Mouse (Mus musculus): Measurements from ENCODE around the gene Gadl1. TPM values are rescaled to one million over a fixed set of nuclear protein-coding genes. Genes with fewer than 3 reads are reported as not detected.

The Gadl1 gene
- polyA plus RNA-seq, 2 experiments, result 0.69 to 1.4 TPM

- Histone ChIP-seq H3K4me2 (replicated peaks; ENCODE audit: low read depth, low read length, severe bottlenecking) (no peak overlapping the region), H3K9me3 (ENCODE audit: control insufficient read depth, low read length) (no peaks in the 10 kb centered on the region), H3K27me3 (ENCODE audit: control insufficient read depth, insufficient read depth, low read length) (no peaks in the 10 kb centered on the region), H3K9ac (ENCODE audit: low read depth, low read length, severe bottlenecking) (no peak overlapping the region), H3K4me3 (replicated peaks; ENCODE audit: low read length) (no peak overlapping the region), H3K36me3 (ENCODE audit: control insufficient read depth, insufficient read depth, low read length) (no peaks in the 10 kb centered on the region), H3K4me1 (ENCODE audit: control insufficient read depth, insufficient read depth, low read length) (peaks cover 3% of the 10 kb centered on the region), H3K27ac (replicated peaks; ENCODE audit: low read depth, low read length) (no peak overlapping the region)
- TF ChIP-seq POLR2A (IDR thresholded peaks at IDR 0.05; ENCODE audit: borderline replicate concordance, extremely low read depth, insufficient read depth, insufficient read length), result no peak
- ATAC-seq (ENCODE audit: low FRiP score, low read depth) (no peak), DNase-seq (ENCODE audit: low spot score) (no peak)
- 91% methylated on average over 5 of the region's 5 CpGs for WGBS
Observed at GRCm38 (mm10) chr9:115967638-115968037, 58.4 kb downstream of the Gadl1 start.

- H3K9ac ChIP-seq (ENCODE audit: low read depth, low read length, severe bottlenecking), result no peak overlapping the region
- no peaks in the 10 kb centered on the region; the same call in 1 of the 2 replicates for H3K9me3 ChIP-seq (ENCODE audit: control insufficient read depth, low read length)
- H3K4me1 ChIP-seq (ENCODE audit: control insufficient read depth, insufficient read depth, low read length), result no peaks in the 10 kb centered on the region
- H3K4me2 ChIP-seq (replicated peaks; ENCODE audit: low read depth, low read length, severe bottlenecking), result no peak overlapping the region
- 45% methylated on average over 6 of the region's 6 CpGs for WGBS
- no peak overlapping the region for H3K4me3 ChIP-seq (replicated peaks; ENCODE audit: low read length)
- DNase-seq (ENCODE audit: low spot score) (no peak), ATAC-seq (ENCODE audit: low FRiP score, low read depth) (no peak)
- no peaks in the 10 kb centered on the region for H3K27me3 ChIP-seq (ENCODE audit: control insufficient read depth, insufficient read depth, low read length)
- H3K27ac ChIP-seq (replicated peaks; ENCODE audit: low read depth, low read length), result no peak overlapping the region
- H3K36me3 ChIP-seq (ENCODE audit: control insufficient read depth, insufficient read depth, low read length), result no peaks in the 10 kb centered on the region
- TF ChIP-seq POLR2A (IDR thresholded peaks at IDR 0.05; ENCODE audit: borderline replicate concordance, extremely low read depth, insufficient read depth, insufficient read length), result no peak
Observed at GRCm38 (mm10) chr9:115976901-115977300, 67.6 kb downstream of the Gadl1 start.

GRCm38 (mm10) chr9:115977598-115978240, 68.5 kb downstream of the Gadl1 start:
- no peaks in the 10 kb centered on the region for H3K36me3 ChIP-seq (ENCODE audit: control insufficient read depth, insufficient read depth, low read length)
- ATAC-seq (ENCODE audit: low FRiP score, low read depth) (no peak), DNase-seq (ENCODE audit: low spot score) (no peak)
- H3K4me3 ChIP-seq (replicated peaks; ENCODE audit: low read length), result no peak overlapping the region
- 85% methylated on average over 13 of the region's 15 CpGs for WGBS
- H3K27ac ChIP-seq (replicated peaks; ENCODE audit: low read depth, low read length), result no peak overlapping the region
- no peaks in the 10 kb centered on the region; the same call in 1 of the 2 replicates for H3K9me3 ChIP-seq (ENCODE audit: control insufficient read depth, low read length)
- TF ChIP-seq POLR2A (IDR thresholded peaks at IDR 0.05; ENCODE audit: borderline replicate concordance, extremely low read depth, insufficient read depth, insufficient read length), result no peak
- H3K9ac ChIP-seq (ENCODE audit: low read depth, low read length, severe bottlenecking), result no peak overlapping the region
- no peak overlapping the region for H3K4me2 ChIP-seq (replicated peaks; ENCODE audit: low read depth, low read length, severe bottlenecking)
- H3K27me3 ChIP-seq (ENCODE audit: control insufficient read depth, insufficient read depth, low read length), result no peaks in the 10 kb centered on the region
- no peaks in the 10 kb centered on the region for H3K4me1 ChIP-seq (ENCODE audit: control insufficient read depth, insufficient read depth, low read length)

GRCm38 (mm10) chr9:115978478-115978877, 69.2 kb downstream of the Gadl1 start:
- no peak for DNase-seq (ENCODE audit: low spot score)
- H3K4me3 ChIP-seq (replicated peaks; ENCODE audit: low read length), result no peak overlapping the region
- no peaks in the 10 kb centered on the region for H3K36me3 ChIP-seq (ENCODE audit: control insufficient read depth, insufficient read depth, low read length)
- 75% methylated on average over 2 of the region's 2 CpGs for WGBS
- no peak overlapping the region for H3K9ac ChIP-seq (ENCODE audit: low read depth, low read length, severe bottlenecking)
- H3K27me3 ChIP-seq (ENCODE audit: control insufficient read depth, insufficient read depth, low read length), result no peaks in the 10 kb centered on the region
- no peaks in the 10 kb centered on the region; the same call in 1 of the 2 replicates for H3K9me3 ChIP-seq (ENCODE audit: control insufficient read depth, low read length)
- H3K4me1 ChIP-seq (ENCODE audit: control insufficient read depth, insufficient read depth, low read length), result no peaks in the 10 kb centered on the region
- H3K4me2 ChIP-seq (replicated peaks; ENCODE audit: low read depth, low read length, severe bottlenecking), result no peak overlapping the region
- no peak for ATAC-seq (ENCODE audit: low FRiP score, low read depth)
- H3K27ac ChIP-seq (replicated peaks; ENCODE audit: low read depth, low read length), result no peak overlapping the region
- TF ChIP-seq POLR2A (IDR thresholded peaks at IDR 0.05; ENCODE audit: borderline replicate concordance, extremely low read depth, insufficient read depth, insufficient read length), result no peak

GRCm38 (mm10) chr9:115990661-115991060, 81.4 kb downstream of the Gadl1 start:
- DNase-seq (ENCODE audit: low spot score) (no peak), ATAC-seq (ENCODE audit: low FRiP score, low read depth) (no peak)
- Histone ChIP-seq H3K9me3 (ENCODE audit: control insufficient read depth, low read length) (no peaks in the 10 kb centered on the region), H3K27me3 (ENCODE audit: control insufficient read depth, insufficient read depth, low read length) (no peaks in the 10 kb centered on the region), H3K27ac (replicated peaks; ENCODE audit: low read depth, low read length) (no peak overlapping the region), H3K9ac (ENCODE audit: low read depth, low read length, severe bottlenecking) (no peak overlapping the region), H3K36me3 (ENCODE audit: control insufficient read depth, insufficient read depth, low read length) (no peaks in the 10 kb centered on the region), H3K4me1 (ENCODE audit: control insufficient read depth, insufficient read depth, low read length) (no peaks in the 10 kb centered on the region), H3K4me3 (replicated peaks; ENCODE audit: low read length) (no peak overlapping the region), H3K4me2 (replicated peaks; ENCODE audit: low read depth, low read length, severe bottlenecking) (no peak overlapping the region)
- no peak for TF ChIP-seq POLR2A (IDR thresholded peaks at IDR 0.05; ENCODE audit: borderline replicate concordance, extremely low read depth, insufficient read depth, insufficient read length)
- WGBS, result 91% methylated on average over 7 of the region's 7 CpGs

Data from limb, embryonic 14.5 days (tissue).